Mouse (Mus musculus): ENCODE results near the gene Gcm1. TPM values are rescaled to one million over a fixed set of nuclear protein-coding genes. Genes with fewer than 3 reads are reported as not detected.

The Gcm1 gene
- polyA plus RNA-seq, 1 experiment from 2014 or later = not detected

DNA sequence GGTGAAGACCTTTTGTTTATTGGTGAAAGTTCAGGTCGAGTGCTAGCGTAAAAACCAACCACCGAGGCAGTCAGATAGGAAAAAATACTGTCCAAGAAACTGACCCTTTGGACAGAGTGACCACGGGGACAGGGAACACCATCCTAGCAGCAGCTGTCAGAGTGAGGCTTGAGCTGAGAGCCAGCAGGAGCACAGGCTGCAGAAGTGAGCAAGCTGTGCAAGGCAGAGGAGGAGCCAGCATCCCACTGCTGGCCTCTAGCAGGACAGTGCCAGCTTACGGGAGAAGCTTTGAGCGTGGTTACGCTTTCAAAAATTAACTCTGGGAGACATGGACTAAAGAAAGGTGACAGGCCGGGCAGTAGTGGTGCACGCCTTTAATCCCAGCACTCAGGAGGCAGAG is 36.0 kb downstream of the Gcm1 start:
- Histone ChIP-seq H3K4me3 (no peak overlapping the region), H3K4me1 (replicated peaks) (no peaks in the 10 kb centered on the region), H3K27me3 (no peaks in the 10 kb centered on the region), H3K27ac (no peak overlapping the region), H3K9ac (no peak overlapping the region), H3K36me3 (peaks cover 65% of the 10 kb centered on the region), H3K9me3 (no peaks in the 10 kb centered on the region), H3K4me2 (no peak overlapping the region)
- 89% methylated on average over 9 of the region's 9 CpGs for WGBS
- ATAC-seq (ENCODE audit: low FRiP score) = no peak

DNA sequence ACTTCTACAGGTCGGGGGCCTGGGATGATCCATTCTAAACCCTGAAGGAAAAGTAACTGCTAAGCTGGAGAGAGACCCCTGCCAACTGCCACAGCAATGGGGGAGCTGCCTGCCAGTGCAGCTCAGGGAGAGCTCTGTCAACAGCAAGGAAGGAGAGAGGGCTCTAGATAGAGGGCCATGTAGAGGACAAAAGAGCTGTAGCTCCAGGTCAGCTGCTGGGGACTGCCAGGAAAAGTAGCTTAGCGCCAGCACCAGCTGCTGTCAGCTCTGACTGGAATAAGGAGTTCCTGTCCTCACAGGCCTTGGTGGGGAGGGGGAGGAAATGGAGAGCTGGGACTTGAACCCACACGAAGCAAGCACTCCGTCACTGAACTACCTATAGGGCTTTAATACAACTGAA is 36.8 kb downstream of the Gcm1 start:
- Histone ChIP-seq H3K36me3 (peaks cover 67% of the 10 kb centered on the region), H3K9ac (no peak overlapping the region), H3K9me3 (no peaks in the 10 kb centered on the region), H3K4me2 (no peak overlapping the region), H3K4me1 (replicated peaks) (no peaks in the 10 kb centered on the region), H3K4me3 (no peak overlapping the region), H3K27me3 (no peaks in the 10 kb centered on the region), H3K27ac (no peak overlapping the region)
- WGBS = 83% methylated on average over 4 of the region's 4 CpGs
- 0 out of 2 replicates have a peak, but pooled peaks have one; percentile 24 for ATAC-seq (ENCODE audit: low FRiP score)

DNA sequence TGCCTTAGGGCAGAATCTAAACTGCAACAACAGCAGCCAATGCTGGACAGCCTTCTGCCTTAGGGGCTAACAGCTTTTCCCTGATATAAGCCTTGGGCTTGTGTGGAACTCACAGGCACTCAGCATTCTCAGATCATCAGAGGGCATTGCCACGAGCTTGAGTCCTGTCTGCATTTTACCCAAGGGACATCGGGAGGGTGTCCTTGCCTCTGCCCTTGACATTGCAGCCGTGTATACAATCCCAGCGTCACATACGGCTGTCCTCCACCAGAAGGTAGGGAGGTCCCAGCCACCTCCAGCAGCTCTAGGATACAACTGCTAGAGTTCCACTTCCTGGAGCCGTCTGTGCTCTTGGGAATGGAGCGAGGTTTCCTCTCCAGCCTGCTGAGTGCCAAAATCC is 37.2 kb downstream of the Gcm1 start:
- H3K9ac ChIP-seq = no peak overlapping the region
- H3K27me3 ChIP-seq = no peaks in the 10 kb centered on the region
- WGBS = 89% methylated on average over 7 of the region's 7 CpGs
- no peak for ATAC-seq (ENCODE audit: low FRiP score)
- peaks cover 62% of the 10 kb centered on the region for H3K36me3 ChIP-seq
- no peaks in the 10 kb centered on the region for H3K4me1 ChIP-seq (replicated peaks)
- H3K4me2 ChIP-seq = no peak overlapping the region
- H3K4me3 ChIP-seq = no peak overlapping the region
- no peaks in the 10 kb centered on the region for H3K9me3 ChIP-seq
- no peak overlapping the region for H3K27ac ChIP-seq

DNA sequence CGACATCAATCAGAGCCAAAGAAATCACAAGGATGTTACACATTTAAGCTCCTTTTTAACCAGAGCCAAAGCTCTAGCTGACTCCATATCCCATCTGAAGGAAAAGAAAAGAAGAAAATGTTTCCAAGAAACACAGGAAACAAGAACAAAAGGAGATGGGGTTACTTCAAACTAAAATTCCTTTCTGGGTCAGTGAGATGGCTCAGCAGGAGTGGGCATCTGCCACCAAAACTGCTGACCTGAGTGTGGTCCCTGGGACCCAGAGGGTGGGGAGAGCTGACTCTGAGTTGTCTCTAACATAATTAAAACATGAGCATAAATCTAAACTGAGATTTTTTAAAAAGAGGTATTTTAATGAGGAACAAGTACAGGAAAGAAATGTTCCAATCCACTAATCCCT is 38.2 kb downstream of the Gcm1 start:
- no peaks in the 10 kb centered on the region for H3K27me3 ChIP-seq
- H3K9ac ChIP-seq = no peak overlapping the region
- 83% methylated on average over 1 of the region's 1 CpGs for WGBS
- H3K36me3 ChIP-seq = peaks cover 59% of the 10 kb centered on the region
- no peak for ATAC-seq (ENCODE audit: low FRiP score)
- no peak overlapping the region for H3K4me2 ChIP-seq
- H3K9me3 ChIP-seq = no peaks in the 10 kb centered on the region
- H3K4me3 ChIP-seq = no peak overlapping the region
- no peaks in the 10 kb centered on the region for H3K4me1 ChIP-seq (replicated peaks)
- no peak overlapping the region for H3K27ac ChIP-seq

DNA sequence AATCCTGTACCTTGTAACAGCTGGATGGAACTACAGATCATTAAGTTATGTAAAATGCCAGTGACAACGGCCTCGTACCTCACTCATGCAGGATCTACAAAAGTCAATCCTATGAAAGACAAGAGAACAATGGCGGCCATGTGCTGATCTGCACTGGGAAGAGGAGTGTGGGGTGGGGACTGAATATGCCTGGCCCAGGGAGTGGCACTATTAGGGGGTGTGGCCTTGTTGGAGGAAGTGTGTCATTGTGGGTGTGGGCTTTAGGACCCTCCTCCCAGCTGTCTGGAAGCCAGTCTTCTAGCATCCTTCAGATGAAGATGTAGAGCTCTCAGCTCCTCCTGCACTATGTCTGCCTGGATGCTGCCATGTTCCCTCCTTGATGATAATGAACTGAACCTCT is 38.9 kb downstream of the Gcm1 start:
- no peak for ATAC-seq (ENCODE audit: low FRiP score)
- Histone ChIP-seq H3K4me1 (replicated peaks) (no peaks in the 10 kb centered on the region), H3K27ac (no peak overlapping the region), H3K4me3 (no peak overlapping the region), H3K4me2 (no peak overlapping the region), H3K9me3 (no peaks in the 10 kb centered on the region), H3K36me3 (peaks cover 59% of the 10 kb centered on the region), H3K27me3 (no peaks in the 10 kb centered on the region), H3K9ac (no peak overlapping the region)
- 85% methylated on average over 3 of the region's 3 CpGs for WGBS

DNA sequence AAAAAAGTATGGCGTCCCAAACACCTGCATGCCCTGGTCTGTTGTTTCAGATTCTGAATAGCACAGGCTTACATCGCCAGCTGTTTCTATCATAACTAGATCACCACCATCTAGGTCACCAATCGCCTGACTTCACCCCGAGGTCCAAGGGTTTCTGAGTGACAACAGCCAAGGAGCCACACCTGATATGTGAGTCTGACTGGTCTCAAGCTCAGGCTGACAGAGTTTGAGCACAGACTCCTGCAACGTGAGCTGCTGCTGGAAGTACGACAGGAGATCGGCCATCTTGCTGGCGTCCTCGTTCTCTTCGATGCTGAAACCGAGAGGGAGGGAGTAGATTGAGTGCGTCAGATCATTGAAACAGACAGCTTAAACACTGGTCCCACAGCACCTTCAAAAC is 44.0 kb downstream of the Gcm1 start:
- ATAC-seq (ENCODE audit: low FRiP score) = no peak
- Histone ChIP-seq H3K4me2 (no peak overlapping the region), H3K9ac (no peak overlapping the region), H3K36me3 (peaks cover 67% of the 10 kb centered on the region), H3K9me3 (peaks cover 5% of the 10 kb centered on the region; the same call in 1 of the 2 replicates), H3K4me3 (no peak overlapping the region), H3K4me1 (replicated peaks) (no peaks in the 10 kb centered on the region), H3K27me3 (no peaks in the 10 kb centered on the region), H3K27ac (no peak overlapping the region)
- 94% methylated on average over 12 of the region's 12 CpGs for WGBS

DNA sequence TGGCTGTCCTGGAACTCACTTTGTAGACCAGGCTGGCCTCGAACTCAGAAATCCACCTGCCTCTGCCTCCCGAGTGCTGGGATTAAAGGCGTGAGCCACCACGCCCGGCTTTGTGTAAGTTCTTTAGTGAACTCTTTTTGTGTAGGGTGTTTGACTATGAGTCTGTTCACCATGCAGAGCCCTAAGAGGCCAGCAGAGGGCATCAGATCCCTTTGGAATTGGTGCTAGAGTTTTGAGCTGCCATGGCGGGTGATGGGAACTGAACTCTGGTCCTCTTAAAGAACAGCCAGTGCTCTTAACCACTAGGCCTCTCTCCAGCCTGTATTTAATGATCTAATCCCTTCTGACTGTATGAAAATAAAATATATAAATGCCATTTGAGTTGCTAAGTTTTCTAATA is 44.7 kb downstream of the Gcm1 start:
- H3K9me3 ChIP-seq = peaks cover 5% of the 10 kb centered on the region; the same call in 1 of the 2 replicates
- ATAC-seq (ENCODE audit: low FRiP score) = no peak
- H3K4me1 ChIP-seq (replicated peaks) = no peaks in the 10 kb centered on the region
- no peaks in the 10 kb centered on the region for H3K27me3 ChIP-seq
- H3K9ac ChIP-seq = no peak overlapping the region
- no peak overlapping the region for H3K27ac ChIP-seq
- H3K4me3 ChIP-seq = no peak overlapping the region
- WGBS = 98% methylated on average over 6 of the region's 6 CpGs
- H3K4me2 ChIP-seq = no peak overlapping the region
- H3K36me3 ChIP-seq = peaks cover 69% of the 10 kb centered on the region

DNA sequence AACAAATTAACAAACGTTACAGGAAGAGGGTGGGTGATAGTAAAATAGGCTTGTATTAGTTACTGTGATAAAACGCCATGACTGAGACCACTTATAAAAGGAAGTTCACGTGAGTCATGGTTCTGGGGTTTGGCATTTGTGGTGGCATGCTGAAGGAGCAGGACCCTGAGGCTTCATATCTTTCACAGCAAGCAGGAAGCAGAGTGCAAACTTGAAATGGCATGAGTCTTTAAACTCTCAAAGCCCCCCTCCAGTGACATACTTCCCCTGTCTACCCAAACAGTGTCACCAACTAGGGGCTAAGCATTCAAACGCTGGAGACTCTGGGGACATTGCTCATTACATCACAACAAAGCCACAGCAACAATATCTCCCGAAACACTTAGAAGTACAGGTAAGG is 49.2 kb downstream of the Gcm1 start:
- 86% methylated on average over 5 of the region's 5 CpGs for WGBS
- Histone ChIP-seq H3K9ac (no peak overlapping the region), H3K4me2 (no peak overlapping the region), H3K27me3 (no peaks in the 10 kb centered on the region), H3K27ac (no peak overlapping the region), H3K9me3 (peaks cover 5% of the 10 kb centered on the region; the same call in 1 of the 2 replicates), H3K36me3 (peaks cover 58% of the 10 kb centered on the region), H3K4me1 (replicated peaks) (0 out of 2 replicates have a peak, but pooled peaks cover 2% of the 10 kb centered on the region), H3K4me3 (no peak overlapping the region)
- ATAC-seq (ENCODE audit: low FRiP score) = no peak

DNA sequence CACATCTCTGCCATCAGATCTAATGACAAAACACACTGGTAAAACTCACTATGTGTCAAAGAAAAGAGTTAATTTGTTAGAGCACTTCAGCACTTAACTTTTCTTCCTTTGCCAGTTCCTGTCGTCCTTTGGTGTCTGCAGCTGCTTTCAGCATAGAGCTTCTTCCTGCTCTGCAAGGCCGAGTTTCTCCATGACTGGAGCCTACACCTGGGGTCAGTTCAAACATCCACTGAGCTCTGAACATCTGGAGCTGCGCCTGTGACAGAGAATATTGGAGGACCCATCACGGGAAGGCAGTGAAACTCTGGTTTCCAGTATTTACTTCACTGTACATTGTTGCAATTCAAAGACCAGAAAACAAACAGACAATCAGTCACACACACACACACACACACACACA is 49.7 kb downstream of the Gcm1 start:
- H3K4me3 ChIP-seq = no peak overlapping the region
- ATAC-seq (ENCODE audit: low FRiP score) = no peak
- H3K4me1 ChIP-seq (replicated peaks) = 0 out of 2 replicates have a peak, but pooled peaks cover 3% of the 10 kb centered on the region
- H3K9me3 ChIP-seq = peaks cover 5% of the 10 kb centered on the region; the same call in 1 of the 2 replicates
- H3K4me2 ChIP-seq = no peak overlapping the region
- WGBS = 71% methylated on average over 4 of the region's 4 CpGs
- H3K9ac ChIP-seq = no peak overlapping the region
- peaks cover 55% of the 10 kb centered on the region for H3K36me3 ChIP-seq
- H3K27ac ChIP-seq = no peak overlapping the region
- H3K27me3 ChIP-seq = no peaks in the 10 kb centered on the region

DNA sequence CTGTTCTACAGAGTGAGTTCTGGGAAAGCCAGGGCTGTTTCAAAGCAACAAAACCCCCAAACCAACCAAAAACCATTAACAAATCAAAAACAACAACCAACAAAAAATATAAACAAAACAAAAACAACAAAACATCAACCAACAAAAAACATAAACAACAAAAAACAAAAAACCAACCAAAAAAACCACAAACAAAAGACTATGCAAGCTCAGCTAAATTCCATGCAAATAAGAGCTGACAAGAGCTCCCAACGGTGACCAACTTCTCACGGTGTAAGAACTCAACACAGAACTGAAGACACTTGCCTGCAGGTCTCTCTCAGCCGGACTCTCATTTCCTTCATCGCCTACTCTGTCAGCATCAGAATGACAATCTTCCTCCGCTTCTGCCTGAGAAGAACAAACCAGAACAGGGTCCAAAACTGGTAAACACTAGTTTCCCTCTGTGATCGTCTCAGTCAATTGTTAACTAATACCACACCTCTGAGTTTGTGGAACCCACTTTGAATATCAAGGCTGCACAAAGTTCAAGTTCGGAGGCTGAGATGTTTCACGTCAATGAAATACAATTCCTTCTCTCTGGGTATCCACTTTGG is 52.3 kb downstream of the Gcm1 start:
- H3K9me3 ChIP-seq = no peaks in the 10 kb centered on the region
- no peak overlapping the region for H3K4me3 ChIP-seq
- WGBS = 89% methylated on average over 8 of the region's 8 CpGs
- H3K36me3 ChIP-seq = peaks cover 30% of the 10 kb centered on the region
- H3K27me3 ChIP-seq = no peaks in the 10 kb centered on the region
- no peak for ATAC-seq (ENCODE audit: low FRiP score)
- no peak overlapping the region for H3K9ac ChIP-seq
- H3K4me2 ChIP-seq = no peak overlapping the region
- no peak overlapping the region for H3K27ac ChIP-seq
- H3K4me1 ChIP-seq (replicated peaks) = peaks cover 18% of the 10 kb centered on the region

DNA sequence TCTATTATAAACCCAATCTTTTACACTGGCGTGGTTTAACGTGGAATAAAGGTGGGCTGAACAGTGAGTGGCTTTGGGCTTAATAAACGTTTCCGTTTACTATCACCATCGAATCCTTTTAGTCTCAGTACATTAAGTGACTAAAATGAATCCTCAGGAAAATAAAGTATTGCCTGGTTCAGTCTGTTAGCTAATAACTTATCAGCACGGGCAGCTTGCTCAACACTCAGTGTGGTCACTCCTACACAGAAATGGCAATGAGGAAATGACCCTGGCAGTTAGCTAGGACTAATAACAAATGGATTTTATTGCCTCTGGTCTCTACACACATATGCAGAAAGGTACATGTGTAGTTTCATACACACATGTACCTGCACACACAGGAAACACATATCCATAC is 53.2 kb downstream of the Gcm1 start:
- 94% methylated on average over 6 of the region's 6 CpGs for WGBS
- H3K27ac ChIP-seq = no peak overlapping the region
- no peaks in the 10 kb centered on the region for H3K27me3 ChIP-seq
- ATAC-seq (ENCODE audit: low FRiP score) = no peak
- no peaks in the 10 kb centered on the region for H3K9me3 ChIP-seq
- no peak overlapping the region for H3K9ac ChIP-seq
- no peak overlapping the region for H3K4me2 ChIP-seq
- H3K4me1 ChIP-seq (replicated peaks) = peaks cover 27% of the 10 kb centered on the region
- H3K4me3 ChIP-seq = no peak overlapping the region
- H3K36me3 ChIP-seq = peaks cover 25% of the 10 kb centered on the region

DNA sequence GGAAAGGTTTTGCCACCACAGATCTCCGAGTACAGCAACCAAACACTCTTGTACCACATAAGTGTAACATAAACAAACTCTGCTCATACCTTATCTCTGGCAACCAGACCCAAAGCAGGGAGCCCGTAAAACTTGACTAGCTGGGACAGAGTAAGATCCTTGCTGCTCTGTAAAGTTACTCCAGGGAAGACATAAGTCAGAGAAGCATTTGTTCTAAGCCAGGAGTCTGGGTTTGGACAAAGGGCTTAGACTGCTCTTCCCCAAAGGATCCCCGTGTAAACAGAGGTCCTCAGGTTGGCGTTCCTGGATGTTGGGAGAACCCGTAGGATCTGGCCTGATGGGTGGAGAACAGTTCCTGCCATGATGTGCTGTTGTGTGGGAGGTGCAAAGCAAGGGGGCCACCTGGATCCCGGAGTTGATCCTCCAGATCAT is 53.8 kb downstream of the Gcm1 start:
- H3K27ac ChIP-seq = no peak overlapping the region
- H3K9me3 ChIP-seq = no peaks in the 10 kb centered on the region
- no peaks in the 10 kb centered on the region for H3K27me3 ChIP-seq
- H3K36me3 ChIP-seq = peaks cover 20% of the 10 kb centered on the region
- no peak for ATAC-seq (ENCODE audit: low FRiP score)
- H3K9ac ChIP-seq = no peak overlapping the region
- H3K4me2 ChIP-seq = no peak overlapping the region
- peaks cover 27% of the 10 kb centered on the region for H3K4me1 ChIP-seq (replicated peaks)
- WGBS = 89% methylated on average over 6 of the region's 6 CpGs
- H3K4me3 ChIP-seq = no peak overlapping the region

DNA sequence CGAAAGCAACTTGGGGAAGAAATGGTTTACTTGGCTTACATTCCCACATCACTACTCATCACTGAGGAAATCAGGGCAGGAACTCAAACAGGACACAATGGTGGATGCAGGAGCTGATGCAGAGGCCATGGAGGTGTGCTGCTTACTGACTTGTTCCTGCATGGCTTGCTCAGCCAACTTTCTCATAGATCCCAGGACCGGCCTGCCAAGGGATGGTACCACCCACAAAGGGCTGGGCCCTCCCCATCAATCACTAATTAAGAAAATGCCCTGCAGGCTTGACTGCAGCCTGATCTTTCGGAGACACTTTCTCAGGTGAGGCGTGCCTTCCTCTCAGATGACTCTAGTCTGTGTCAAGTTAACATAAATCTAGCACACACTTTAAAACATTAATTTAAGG is 55.1 kb downstream of the Gcm1 start:
- Histone ChIP-seq H3K36me3 (peaks cover 11% of the 10 kb centered on the region; the same call in 1 of the 2 replicates), H3K27ac (no peak overlapping the region), H3K27me3 (no peaks in the 10 kb centered on the region), H3K4me3 (peak overlapping the region; percentile 7; the same call in 1 of the 2 replicates), H3K9me3 (no peaks in the 10 kb centered on the region), H3K4me2 (peak overlapping the region; percentile 93; the same call in 1 of the 2 replicates), H3K4me1 (replicated peaks) (peaks cover 27% of the 10 kb centered on the region), H3K9ac (peak overlapping the region; percentile 46; the same call in 1 of the 2 replicates)
- WGBS = 84% methylated on average over 4 of the region's 4 CpGs
- ATAC-seq (ENCODE audit: low FRiP score) = no peak
